Mouse (Mus musculus): Measurements from ENCODE around the gene Uhrf1. TPM values are rescaled to one million over a fixed set of nuclear protein-coding genes. Genes with fewer than 3 reads are reported as not detected.
"Not testable (repeated sequence)": the region's sequence is repeated elsewhere in the genome, so short reads cannot be mapped to it uniquely, and the experiment has no call there.

The Uhrf1 gene
- 116 and 128 TPM in 2 replicates for polyA plus RNA-seq (2014; fragmentation: Nextera tagmentation; extraction: Ambion mirVana)

DNA sequence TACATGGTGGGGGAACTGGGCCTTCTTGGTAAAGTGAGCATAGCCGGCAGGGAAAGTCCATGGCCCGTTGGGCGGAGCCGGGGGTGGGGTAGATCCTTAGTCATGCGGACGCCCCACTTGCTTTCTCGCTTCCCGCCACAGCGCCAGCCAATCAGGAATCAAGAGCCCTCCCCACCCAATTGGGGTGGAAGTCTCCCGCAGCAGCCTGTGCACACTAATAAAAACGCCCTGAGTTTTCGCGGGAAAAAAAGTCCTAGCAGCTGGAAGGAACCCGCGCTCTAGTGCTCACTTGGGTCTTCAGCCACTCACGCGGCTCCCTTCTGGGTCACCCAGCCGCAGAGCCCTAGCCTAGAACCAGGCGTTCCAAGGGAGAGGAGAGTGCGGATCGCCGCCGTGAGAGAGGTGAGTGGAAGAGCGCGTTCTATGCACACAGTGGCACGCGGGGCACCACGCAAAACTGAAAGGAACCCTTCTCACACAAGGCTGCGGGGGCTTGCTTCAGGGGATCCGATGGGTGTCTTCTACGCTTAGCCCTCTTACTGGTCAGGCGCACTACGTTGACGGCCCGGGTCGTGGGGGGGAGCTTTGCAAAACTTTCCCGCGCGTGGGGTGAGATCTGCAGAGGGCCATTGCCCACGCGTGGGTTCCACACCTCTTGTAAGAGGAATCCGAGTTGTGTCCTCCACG lies at the start of gene Uhrf1:
Uhrf1 (plus strand) TSS at position 162 of the 687 bp plus-strand sequence.
- ATAC-seq (ENCODE audit: insufficient read depth, low FRiP score, low TSS enrichment) = peak; percentile 79

DNA sequence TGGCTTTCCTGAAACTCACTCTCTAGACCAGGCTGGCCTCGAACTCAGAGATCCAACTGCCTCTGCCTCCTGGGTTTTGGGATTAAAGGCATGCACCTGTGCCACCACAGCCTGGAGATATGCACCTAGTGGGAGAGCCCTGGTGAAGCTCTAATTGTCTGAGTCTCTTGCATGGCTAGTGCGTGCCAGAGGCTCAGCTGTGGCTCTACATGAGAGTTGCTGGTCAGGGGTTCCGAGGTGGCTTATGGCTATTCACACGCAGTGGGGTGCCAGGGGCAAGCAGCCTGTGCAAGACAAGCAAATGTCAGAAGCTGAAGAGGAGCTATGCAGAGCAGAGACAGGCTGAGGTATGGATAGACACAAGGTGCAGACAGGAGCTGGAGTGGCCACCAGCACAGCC lies 48.4 kb upstream of the Uhrf1 start:
- Histone ChIP-seq H3K27me3 (ENCODE audit: control insufficient read depth, insufficient read depth, low read length) (no peaks in the 10 kb centered on the region), H3K4me2 (ENCODE audit: low read depth) (no peak overlapping the region), H3K4me1 (ENCODE audit: control insufficient read depth, insufficient read depth, low read length) (peaks cover 9% of the 10 kb centered on the region; the same call in 1 of the 2 replicates), H3K4me3 (ENCODE audit: low read depth, low read length) (no peak overlapping the region), H3K36me3 (ENCODE audit: control insufficient read depth, insufficient read depth, low read length) (no peaks in the 10 kb centered on the region; the same call in 1 of the 2 replicates), H3K27ac (ENCODE audit: low read depth, low read length) (no peak overlapping the region), H3K9me3 (ENCODE audit: control insufficient read depth, low read length) (no peaks in the 10 kb centered on the region), H3K9ac (ENCODE audit: low read length) (no peak overlapping the region)
- WGBS = 83% methylated on average over 4 of the region's 4 CpGs
- DNase-seq (ENCODE audit: low spot score) (no peak), ATAC-seq (ENCODE audit: insufficient read depth, low FRiP score, low TSS enrichment) (no peak)

More for the DNA sequence above, at the start of gene Uhrf1:
- under 1% methylated on average over 43 of the region's 43 CpGs for WGBS
- H3K36me3 ChIP-seq (ENCODE audit: control insufficient read depth, insufficient read depth, low read length) = peaks cover 9% of the 10 kb centered on the region
- peak within 1 kb of the TSS; percentile 72 for H3K9ac ChIP-seq (ENCODE audit: low read length)
- H3K27me3 ChIP-seq (ENCODE audit: control insufficient read depth, insufficient read depth, low read length) = no peaks in the 10 kb centered on the region
- peaks cover 28% of the 10 kb centered on the region for H3K4me1 ChIP-seq (ENCODE audit: control insufficient read depth, insufficient read depth, low read length)
- peak within 1 kb of the TSS; percentile 81 for H3K4me3 ChIP-seq (ENCODE audit: low read depth, low read length)
- H3K27ac ChIP-seq (ENCODE audit: low read depth, low read length) = peak within 1 kb of the TSS; percentile 75; the same call in 1 of the 2 replicates
- H3K9me3 ChIP-seq (ENCODE audit: control insufficient read depth, low read length) = no peaks in the 10 kb centered on the region
- DNase-seq (ENCODE audit: low spot score) = peak; percentile 87
- peak within 1 kb of the TSS; percentile 96 for H3K4me2 ChIP-seq (ENCODE audit: low read depth)

DNA sequence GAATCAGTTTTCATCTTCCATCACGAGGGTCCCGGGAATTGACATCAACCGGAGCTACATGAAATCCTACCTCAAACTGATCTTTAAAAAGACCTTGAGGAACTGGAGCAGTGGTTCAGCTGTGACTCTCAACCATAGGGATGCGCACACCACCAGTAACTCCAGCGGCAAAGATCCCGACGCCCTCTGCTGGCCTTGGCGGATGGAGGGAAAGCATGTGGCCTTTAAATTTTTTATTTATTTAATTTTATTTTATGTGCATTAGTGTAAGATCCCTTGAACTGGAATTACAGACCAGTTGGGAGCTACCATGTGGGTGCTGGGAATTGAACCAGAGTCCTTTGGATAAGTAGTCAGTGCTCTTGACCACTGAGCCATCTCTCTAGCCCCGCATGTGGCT lies 47.7 kb upstream of the Uhrf1 start:
- no peaks in the 10 kb centered on the region; the same call in 1 of the 2 replicates for H3K36me3 ChIP-seq (ENCODE audit: control insufficient read depth, insufficient read depth, low read length)
- H3K4me1 ChIP-seq (ENCODE audit: control insufficient read depth, insufficient read depth, low read length) = peaks cover 13% of the 10 kb centered on the region; the same call in 1 of the 2 replicates
- peak; percentile 47 for DNase-seq (ENCODE audit: low spot score)
- no peak overlapping the region for H3K4me3 ChIP-seq (ENCODE audit: low read depth, low read length)
- H3K27me3 ChIP-seq (ENCODE audit: control insufficient read depth, insufficient read depth, low read length) = no peaks in the 10 kb centered on the region
- no peak overlapping the region for H3K27ac ChIP-seq (ENCODE audit: low read depth, low read length)
- ATAC-seq (ENCODE audit: insufficient read depth, low FRiP score, low TSS enrichment) = peak; percentile 3; the same call in 1 of the 2 replicates
- H3K9ac ChIP-seq (ENCODE audit: low read length) = no peak overlapping the region
- no peaks in the 10 kb centered on the region for H3K9me3 ChIP-seq (ENCODE audit: control insufficient read depth, low read length)
- 20% methylated on average over 9 of the region's 9 CpGs for WGBS
- peak overlapping the region; percentile 2 for H3K4me2 ChIP-seq (ENCODE audit: low read depth)

DNA sequence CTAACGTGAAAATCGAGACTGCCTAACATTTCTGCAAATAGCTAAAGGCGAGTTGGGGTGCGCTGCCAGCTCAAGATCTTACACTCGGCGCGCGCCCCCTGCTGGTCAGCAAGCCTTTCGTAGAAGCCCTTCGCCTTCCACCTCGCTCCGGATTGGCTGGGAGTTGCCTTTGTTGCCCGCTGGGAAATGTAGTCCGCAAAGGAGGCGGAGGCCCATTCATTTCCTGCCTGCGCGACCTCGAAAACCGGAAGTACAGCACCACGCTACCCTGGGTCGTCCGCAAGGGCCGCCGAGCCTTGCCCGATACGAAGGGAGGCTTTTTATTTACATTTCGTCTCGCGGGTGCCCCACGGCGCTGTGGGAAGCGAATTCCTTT lies 47.3 kb upstream of the Uhrf1 start:
- peak overlapping the region; percentile 72 for H3K4me2 ChIP-seq (ENCODE audit: low read depth)
- peak; percentile 92 for ATAC-seq (ENCODE audit: insufficient read depth, low FRiP score, low TSS enrichment)
- H3K36me3 ChIP-seq (ENCODE audit: control insufficient read depth, insufficient read depth, low read length) = no peaks in the 10 kb centered on the region; the same call in 1 of the 2 replicates
- H3K4me3 ChIP-seq (ENCODE audit: low read depth, low read length) = peak overlapping the region; percentile 80
- peak overlapping the region; percentile 51; the same call in 1 of the 2 replicates for H3K27ac ChIP-seq (ENCODE audit: low read depth, low read length)
- WGBS = under 1% methylated on average over 32 of the region's 32 CpGs
- no peaks in the 10 kb centered on the region for H3K27me3 ChIP-seq (ENCODE audit: control insufficient read depth, insufficient read depth, low read length)
- H3K9me3 ChIP-seq (ENCODE audit: control insufficient read depth, low read length) = no peaks in the 10 kb centered on the region
- H3K4me1 ChIP-seq (ENCODE audit: control insufficient read depth, insufficient read depth, low read length) = peaks cover 11% of the 10 kb centered on the region; the same call in 1 of the 2 replicates
- peak; percentile 97 for DNase-seq (ENCODE audit: low spot score)
- peak overlapping the region; percentile 38; the same call in 1 of the 2 replicates for H3K9ac ChIP-seq (ENCODE audit: low read length)

DNA sequence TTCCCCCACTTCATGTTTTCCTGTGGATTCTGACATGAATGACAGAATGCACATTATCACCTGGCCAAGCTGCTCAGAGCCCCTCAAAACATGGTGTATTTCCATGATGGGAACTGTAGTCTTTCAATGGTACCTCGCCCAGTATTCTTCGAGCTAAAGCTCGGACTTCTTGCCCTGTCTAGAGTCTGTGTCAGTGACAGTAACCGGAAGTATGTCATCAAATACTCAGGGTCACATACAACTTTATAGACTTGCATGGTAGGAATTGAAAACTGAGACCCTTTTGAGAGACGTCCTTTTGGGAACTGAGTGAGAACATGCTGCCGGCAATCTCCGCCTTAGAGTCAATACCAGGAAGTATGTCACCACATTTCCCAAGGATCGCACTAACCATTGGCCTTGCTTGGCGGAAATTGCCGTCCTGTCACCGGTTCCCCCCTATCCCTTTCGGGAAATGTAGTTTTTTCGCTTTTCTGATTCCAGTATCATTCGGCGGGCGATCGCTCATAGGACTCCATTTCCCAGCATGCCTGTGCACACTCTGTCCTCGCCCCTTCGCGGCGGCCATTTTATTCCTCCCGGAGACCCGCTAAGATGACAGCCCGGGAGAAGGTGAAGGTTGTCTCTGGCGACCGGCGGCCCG lies 46.8 kb upstream of the Uhrf1 start, which contains the start of gene Fem1a:
Fem1a (plus strand) TSS at position 572 of the 643 bp plus-strand sequence.
- no peaks in the 10 kb centered on the region for H3K27me3 ChIP-seq (ENCODE audit: control insufficient read depth, insufficient read depth, low read length)
- DNase-seq (ENCODE audit: low spot score) = peak; percentile 92
- no peaks in the 10 kb centered on the region for H3K9me3 ChIP-seq (ENCODE audit: control insufficient read depth, low read length)
- peaks cover 8% of the 10 kb centered on the region; the same call in 1 of the 2 replicates for H3K4me1 ChIP-seq (ENCODE audit: control insufficient read depth, insufficient read depth, low read length)
- H3K4me2 ChIP-seq (ENCODE audit: low read depth) = peak within 1 kb of the TSS; percentile 90
- peak; percentile 92 for ATAC-seq (ENCODE audit: insufficient read depth, low FRiP score, low TSS enrichment)
- H3K4me3 ChIP-seq (ENCODE audit: low read depth, low read length) = peak within 1 kb of the TSS; percentile 80
- H3K27ac ChIP-seq (ENCODE audit: low read depth, low read length) = peak within 1 kb of the TSS; percentile 51; the same call in 1 of the 2 replicates
- under 1% methylated on average over 28 of the region's 28 CpGs for WGBS
- H3K9ac ChIP-seq (ENCODE audit: low read length) = peak within 1 kb of the TSS; percentile 56
- H3K36me3 ChIP-seq (ENCODE audit: control insufficient read depth, insufficient read depth, low read length) = no peaks in the 10 kb centered on the region; the same call in 1 of the 2 replicates

DNA sequence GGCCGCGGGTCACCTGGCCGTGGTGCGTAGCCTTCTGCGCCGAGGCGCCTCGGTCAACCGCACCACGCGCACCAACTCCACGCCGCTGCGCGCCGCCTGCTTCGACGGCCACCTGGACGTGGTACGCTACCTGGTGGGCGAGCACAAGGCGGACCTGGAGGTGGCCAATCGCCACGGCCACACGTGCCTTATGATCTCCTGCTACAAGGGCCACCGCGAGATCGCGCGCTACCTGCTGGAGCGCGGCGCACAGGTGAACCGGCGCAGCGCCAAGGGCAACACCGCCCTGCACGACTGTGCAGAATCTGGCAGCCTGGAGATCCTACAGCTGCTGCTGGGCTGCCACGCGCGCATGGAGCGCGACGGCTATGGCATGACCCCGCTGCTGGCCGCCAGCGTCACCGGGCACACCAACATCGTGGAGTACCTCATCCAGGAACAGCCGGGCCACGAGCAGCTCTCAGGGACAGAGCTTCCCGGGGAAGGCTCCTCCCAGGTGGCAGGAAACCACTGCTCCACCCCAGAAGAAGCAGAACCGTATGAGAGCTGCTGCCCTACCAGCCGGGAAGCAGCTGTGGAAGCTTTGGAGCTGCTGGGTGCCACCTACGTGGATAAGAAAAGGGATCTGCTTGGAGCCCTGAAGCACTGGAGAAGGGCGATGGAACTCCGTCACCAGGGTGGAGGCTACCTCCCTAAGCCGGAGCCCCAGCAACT lies 45.8 kb upstream of the Uhrf1 start:
- ATAC-seq (ENCODE audit: insufficient read depth, low FRiP score, low TSS enrichment) (no peak), DNase-seq (ENCODE audit: low spot score) (no peak)
- H3K9ac ChIP-seq (ENCODE audit: low read length) = peak overlapping the region; percentile 56
- H3K4me2 ChIP-seq (ENCODE audit: low read depth) = peak overlapping the region; percentile 90
- peaks cover 8% of the 10 kb centered on the region; the same call in 1 of the 2 replicates for H3K4me1 ChIP-seq (ENCODE audit: control insufficient read depth, insufficient read depth, low read length)
- no peak overlapping the region for H3K27ac ChIP-seq (ENCODE audit: low read depth, low read length)
- peak overlapping the region; percentile 80 for H3K4me3 ChIP-seq (ENCODE audit: low read depth, low read length)
- H3K27me3 ChIP-seq (ENCODE audit: control insufficient read depth, insufficient read depth, low read length) = no peaks in the 10 kb centered on the region
- H3K36me3 ChIP-seq (ENCODE audit: control insufficient read depth, insufficient read depth, low read length) = no peaks in the 10 kb centered on the region; the same call in 1 of the 2 replicates
- H3K9me3 ChIP-seq (ENCODE audit: control insufficient read depth, low read length) = no peaks in the 10 kb centered on the region
- WGBS = 16% methylated on average over 46 of the region's 58 CpGs

DNA sequence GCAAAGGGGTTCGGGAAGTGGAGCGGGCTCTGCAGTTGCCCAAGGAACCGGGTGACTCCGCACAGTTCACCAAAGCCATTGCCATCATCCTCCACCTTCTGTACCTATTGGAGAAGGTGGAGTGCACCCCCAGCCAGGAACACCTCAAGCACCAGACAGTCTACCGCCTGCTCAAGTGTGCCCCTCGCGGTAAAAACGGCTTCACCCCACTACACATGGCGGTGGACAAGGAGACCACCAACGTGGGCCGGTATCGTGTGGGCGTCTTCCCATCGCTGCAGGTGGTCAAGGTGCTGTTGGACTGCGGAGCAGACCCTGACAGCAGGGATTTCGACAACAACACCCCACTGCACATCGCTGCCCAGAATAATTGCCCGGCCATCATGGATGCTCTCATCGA lies 44.9 kb upstream of the Uhrf1 start:
- H3K4me1 ChIP-seq (ENCODE audit: control insufficient read depth, insufficient read depth, low read length); DNase-seq (ENCODE audit: low spot score); H3K4me2 ChIP-seq (ENCODE audit: low read depth); H3K36me3 ChIP-seq (ENCODE audit: control insufficient read depth, insufficient read depth, low read length); H3K4me3 ChIP-seq (ENCODE audit: low read depth, low read length); ATAC-seq (ENCODE audit: insufficient read depth, low FRiP score, low TSS enrichment); H3K9me3 ChIP-seq (ENCODE audit: control insufficient read depth, low read length); H3K27me3 ChIP-seq (ENCODE audit: control insufficient read depth, insufficient read depth, low read length); H3K27ac ChIP-seq (ENCODE audit: low read depth, low read length); H3K9ac ChIP-seq (ENCODE audit: low read length): not testable (repeated sequence)
- 93% methylated on average over 19 of the region's 19 CpGs for WGBS

DNA sequence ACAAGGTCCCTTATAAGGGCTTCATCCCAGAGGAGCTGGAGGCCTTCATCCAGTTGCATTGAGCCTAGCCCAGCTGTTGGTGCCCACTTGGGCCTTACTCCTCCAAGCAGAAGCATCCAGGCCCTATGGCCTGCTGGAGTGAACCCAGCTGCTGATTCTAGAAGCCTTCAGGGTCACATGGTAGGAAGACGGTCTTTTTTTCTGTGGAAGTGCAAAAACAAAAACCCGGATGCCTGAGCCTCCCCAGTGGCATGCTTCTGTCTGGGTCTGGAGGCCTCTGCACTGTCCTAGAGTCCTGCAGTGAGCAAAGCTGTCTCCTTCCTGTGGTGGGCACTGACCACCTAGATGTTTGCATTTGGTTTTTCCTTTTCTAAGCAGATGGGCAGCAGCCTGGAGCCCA lies 44.3 kb upstream of the Uhrf1 start:
- ATAC-seq (ENCODE audit: insufficient read depth, low FRiP score, low TSS enrichment); H3K36me3 ChIP-seq (ENCODE audit: control insufficient read depth, insufficient read depth, low read length); H3K4me1 ChIP-seq (ENCODE audit: control insufficient read depth, insufficient read depth, low read length); H3K4me3 ChIP-seq (ENCODE audit: low read depth, low read length); H3K9ac ChIP-seq (ENCODE audit: low read length); H3K27me3 ChIP-seq (ENCODE audit: control insufficient read depth, insufficient read depth, low read length); H3K4me2 ChIP-seq (ENCODE audit: low read depth); DNase-seq (ENCODE audit: low spot score); H3K9me3 ChIP-seq (ENCODE audit: control insufficient read depth, low read length); H3K27ac ChIP-seq (ENCODE audit: low read depth, low read length): not testable (repeated sequence)
- WGBS = 69% methylated on average over 2 of the region's 2 CpGs
